Mouse (Mus musculus): ENCODE results near the gene Rtp3. TPM values are rescaled to one million over a fixed set of nuclear protein-coding genes. Genes with fewer than 3 reads are reported as not detected.

Gene Rtp3
- polyA plus RNA-seq, 1 experiment: not detected

GRCm38 (mm10) chr9:110937506-110938490, 52.6 kb downstream of the Rtp3 start:
- peaks cover 36% of the 10 kb centered on the region for H3K36me3 ChIP-seq (ENCODE audit: control insufficient read depth, insufficient read depth, low read length, poor library complexity, severe bottlenecking)
- H3K4me3 ChIP-seq (ENCODE audit: low read depth, low read length): no peak overlapping the region
- H3K4me1 ChIP-seq (ENCODE audit: control insufficient read depth, insufficient read depth, low read length): no peaks in the 10 kb centered on the region
- H3K27me3 ChIP-seq (ENCODE audit: control insufficient read depth, insufficient read depth, low read length, poor library complexity, severe bottlenecking): no peaks in the 10 kb centered on the region
- no peak for TF ChIP-seq EP300 (IDR thresholded peaks at IDR 0.05; ENCODE audit: insufficient read depth, low read depth, low read length)
- TF ChIP-seq POLR2A (IDR thresholded peaks at IDR 0.05; ENCODE audit: insufficient read depth, low read length): no peak
- no peak for TF ChIP-seq CTCF (IDR thresholded peaks at IDR 0.05; ENCODE audit: low read depth, low read length)
- peak overlapping the region; percentile 85 for H3K27ac ChIP-seq (ENCODE audit: insufficient read depth, low read length)
- H3K9ac ChIP-seq (ENCODE audit: low read depth, poor library complexity, severe bottlenecking): no peak overlapping the region
- H3K9me3 ChIP-seq (replicated peaks; ENCODE audit: control insufficient read depth, insufficient read depth, low read length, poor library complexity, severe bottlenecking): no peaks in the 10 kb centered on the region

GRCm38 (mm10) chr9:110935941-110936340, 54.4 kb downstream of the Rtp3 start:
- H3K9ac ChIP-seq (ENCODE audit: low read depth, poor library complexity, severe bottlenecking): no peak overlapping the region
- H3K36me3 ChIP-seq (ENCODE audit: control insufficient read depth, insufficient read depth, low read length, poor library complexity, severe bottlenecking): peaks cover 19% of the 10 kb centered on the region
- H3K4me3 ChIP-seq (ENCODE audit: low read depth, low read length): no peak overlapping the region
- TF ChIP-seq EP300 (IDR thresholded peaks at IDR 0.05; ENCODE audit: insufficient read depth, low read depth, low read length): no peak
- TF ChIP-seq CTCF (IDR thresholded peaks at IDR 0.05; ENCODE audit: low read depth, low read length): no peak
- no peak for TF ChIP-seq POLR2A (IDR thresholded peaks at IDR 0.05; ENCODE audit: insufficient read depth, low read length)
- H3K9me3 ChIP-seq (replicated peaks; ENCODE audit: control insufficient read depth, insufficient read depth, low read length, poor library complexity, severe bottlenecking): no peaks in the 10 kb centered on the region
- H3K4me1 ChIP-seq (ENCODE audit: control insufficient read depth, insufficient read depth, low read length): no peaks in the 10 kb centered on the region
- H3K27me3 ChIP-seq (ENCODE audit: control insufficient read depth, insufficient read depth, low read length, poor library complexity, severe bottlenecking): no peaks in the 10 kb centered on the region
- no peak overlapping the region for H3K27ac ChIP-seq (ENCODE audit: insufficient read depth, low read length)

Other genes with a start within 250 kb of the Rtp3 start
- gene Myl3, start 248.7 kb downstream of the Rtp3 start, polyA plus RNA-seq (2011; ENCODE audit: insufficient read depth, insufficient read length, low read depth, missing spikeins): 2.2 and 4.1 TPM in 2 replicates
- 3.4 and 4.6 TPM in 2 replicates for gene Pth1r, start 243.4 kb downstream of the Rtp3 start, polyA plus RNA-seq (2011; ENCODE audit: insufficient read depth, insufficient read length, low read depth, missing spikeins)
- gene Prss42, start 192.4 kb downstream of the Rtp3 start, polyA plus RNA-seq (2011; ENCODE audit: insufficient read depth, insufficient read length, low read depth, missing spikeins): 8.7 and 11.0 TPM in 2 replicates
- gene Prss44, start 176.6 kb downstream of the Rtp3 start, polyA plus RNA-seq (2011; ENCODE audit: insufficient read depth, insufficient read length, low read depth, missing spikeins): 0.54 and 2.1 TPM in 2 replicates
- not detected in 2 replicates for gene Prss43, start 163.9 kb downstream of the Rtp3 start, polyA plus RNA-seq (2011; ENCODE audit: insufficient read depth, insufficient read length, low read depth, missing spikeins)
- 0.66 TPM in 1 of 2 replicates, not detected in the other for gene Prss45, start 156.0 kb downstream of the Rtp3 start, polyA plus RNA-seq (2011; ENCODE audit: insufficient read depth, insufficient read length, low read depth, missing spikeins)
- not detected in 2 replicates for gene Prss46, start 146.1 kb downstream of the Rtp3 start, polyA plus RNA-seq (2011; ENCODE audit: insufficient read depth, insufficient read length, low read depth, missing spikeins)
- 1.9 and 2.7 TPM in 2 replicates for gene Prss50, start 132.6 kb downstream of the Rtp3 start, polyA plus RNA-seq (2011; ENCODE audit: insufficient read depth, insufficient read length, low read depth, missing spikeins)
- gene Als2cl, start 110.7 kb downstream of the Rtp3 start, polyA plus RNA-seq (2011; ENCODE audit: insufficient read depth, insufficient read length, low read depth, missing spikeins): 17.4 and 18.1 TPM in 2 replicates
- 1.6 and 3.1 TPM in 2 replicates for gene Tmie, start 110.5 kb downstream of the Rtp3 start, polyA plus RNA-seq (2011; ENCODE audit: insufficient read depth, insufficient read length, low read depth, missing spikeins)
- not detected in 2 replicates for gene Fam240a, start 73.7 kb downstream of the Rtp3 start, polyA plus RNA-seq (2011; ENCODE audit: insufficient read depth, insufficient read length, low read depth, missing spikeins)
- 462 and 483 TPM in 2 replicates for gene Tdgf1, start 44.4 kb downstream of the Rtp3 start, polyA plus RNA-seq (2011; ENCODE audit: insufficient read depth, insufficient read length, low read depth, missing spikeins)
- 5.8 and 11.9 TPM in 2 replicates for gene Lrrc2, start 39.0 kb downstream of the Rtp3 start, polyA plus RNA-seq (2011; ENCODE audit: insufficient read depth, insufficient read length, low read depth, missing spikeins)
- not detected in 2 replicates for gene Ltf, start 28.7 kb upstream of the Rtp3 start, polyA plus RNA-seq (2011; ENCODE audit: insufficient read depth, insufficient read length, low read depth, missing spikeins)
- not detected in 2 replicates for gene Ccrl2, start 66.9 kb upstream of the Rtp3 start, polyA plus RNA-seq (2011; ENCODE audit: insufficient read depth, insufficient read length, low read depth, missing spikeins)
- 55.3 and 62.0 TPM in 2 replicates for gene Lrrfip2, start 127.0 kb upstream of the Rtp3 start, polyA plus RNA-seq (2011; ENCODE audit: insufficient read depth, insufficient read length, low read depth, missing spikeins)

Data from ES-Bruce4 (cell line).